Mouse (Mus musculus): ENCODE data around the gene Zfp36. TPM values are rescaled to one million over a fixed set of nuclear protein-coding genes. Genes with fewer than 3 reads are reported as not detected.

Gene Zfp36
- polyA plus RNA-seq (2015; fragmentation: Nextera tagmentation; extraction: Ambion mirVana) = 27.2 and 28.1 TPM in 2 replicates

- Histone ChIP-seq H3K27me3 (replicated peaks) (no peaks in the 10 kb centered on the region), H3K9me3 (no peaks in the 10 kb centered on the region), H3K4me3 (replicated peaks) (peak within 1 kb of the TSS; percentile 75), H3K4me1 (replicated peaks) (peaks cover 58% of the 10 kb centered on the region), H3K36me3 (0 out of 2 replicates have a peak, but pooled peaks cover 3% of the 10 kb centered on the region), H3K4me2 (replicated peaks) (peak within 1 kb of the TSS; percentile 87), H3K27ac (peak within 1 kb of the TSS; percentile 98), H3K9ac (peak within 1 kb of the TSS; percentile 89)
- 38% methylated on average over 17 of the region's 17 CpGs for WGBS
- no peak for ATAC-seq
Measured at GRCm38 (mm10) chr7:28380237-28381016, at the start of gene Zfp36. Gene Zfp36, minus strand, starts transcription at chr7:28380253.

- Histone ChIP-seq H3K9me3 (no peaks in the 10 kb centered on the region), H3K4me1 (replicated peaks) (0 out of 2 replicates have a peak, but pooled peaks cover 4% of the 10 kb centered on the region), H3K9ac (no peak overlapping the region), H3K36me3 (peaks cover 11% of the 10 kb centered on the region), H3K4me2 (replicated peaks) (no peak overlapping the region), H3K27me3 (replicated peaks) (no peaks in the 10 kb centered on the region), H3K4me3 (replicated peaks) (no peak overlapping the region), H3K27ac (no peak overlapping the region)
- ATAC-seq = no peak
Measured at GRCm38 (mm10) chr7:28427738-28428137, 47.7 kb upstream of the Zfp36 start.

GRCm38 (mm10) chr7:28423018-28423417, 43.0 kb upstream of the Zfp36 start:
- Histone ChIP-seq H3K4me3 (replicated peaks) (no peak overlapping the region), H3K9ac (no peak overlapping the region), H3K4me1 (replicated peaks) (no peaks in the 10 kb centered on the region), H3K27me3 (replicated peaks) (no peaks in the 10 kb centered on the region), H3K27ac (no peak overlapping the region), H3K36me3 (peaks cover 24% of the 10 kb centered on the region), H3K9me3 (no peaks in the 10 kb centered on the region), H3K4me2 (replicated peaks) (no peak overlapping the region)
- WGBS = 90% methylated on average over 1 of the region's 1 CpGs
- ATAC-seq = no peak

DNA sequence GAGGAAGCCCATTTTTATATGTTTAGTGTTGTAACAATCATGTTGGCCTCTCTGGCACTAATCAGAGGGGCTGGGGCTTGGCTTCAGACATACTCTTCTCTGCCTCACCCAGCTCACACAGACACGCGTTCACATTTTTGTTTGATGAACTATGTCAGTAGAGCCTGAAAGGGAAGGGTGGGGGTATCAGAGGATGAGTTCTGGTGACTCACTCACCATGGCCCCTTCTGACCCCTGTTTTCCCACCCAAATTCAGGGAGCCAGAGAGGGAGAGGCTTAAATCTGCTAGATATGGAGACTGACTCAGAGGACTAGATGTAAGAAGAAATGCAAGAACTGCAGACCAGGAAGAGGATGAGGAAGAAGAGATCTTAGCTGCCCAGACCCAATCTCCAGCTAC, 39.4 kb upstream of the Zfp36 start:
- no peak overlapping the region for H3K27ac ChIP-seq
- peaks cover 30% of the 10 kb centered on the region for H3K36me3 ChIP-seq
- H3K4me1 ChIP-seq (replicated peaks) = no peaks in the 10 kb centered on the region
- ATAC-seq = no peak
- H3K9ac ChIP-seq = no peak overlapping the region
- no peaks in the 10 kb centered on the region for H3K27me3 ChIP-seq (replicated peaks)
- no peaks in the 10 kb centered on the region for H3K9me3 ChIP-seq
- H3K4me3 ChIP-seq (replicated peaks) = no peak overlapping the region
- no peak overlapping the region for H3K4me2 ChIP-seq (replicated peaks)
- WGBS = 87% methylated on average over 2 of the region's 2 CpGs

GRCm38 (mm10) chr7:28418096-28418670, 38.1 kb upstream of the Zfp36 start:
- no peak overlapping the region for H3K4me3 ChIP-seq (replicated peaks)
- H3K36me3 ChIP-seq = peaks cover 37% of the 10 kb centered on the region
- no peak overlapping the region for H3K9ac ChIP-seq
- H3K4me2 ChIP-seq (replicated peaks) = no peak overlapping the region
- no peaks in the 10 kb centered on the region for H3K4me1 ChIP-seq (replicated peaks)
- H3K9me3 ChIP-seq = no peaks in the 10 kb centered on the region
- ATAC-seq = peak; percentile 66
- 55% methylated on average over 8 of the region's 8 CpGs for WGBS
- H3K27me3 ChIP-seq (replicated peaks) = no peaks in the 10 kb centered on the region
- H3K27ac ChIP-seq = no peak overlapping the region; the same call in 1 of the 2 replicates

DNA sequence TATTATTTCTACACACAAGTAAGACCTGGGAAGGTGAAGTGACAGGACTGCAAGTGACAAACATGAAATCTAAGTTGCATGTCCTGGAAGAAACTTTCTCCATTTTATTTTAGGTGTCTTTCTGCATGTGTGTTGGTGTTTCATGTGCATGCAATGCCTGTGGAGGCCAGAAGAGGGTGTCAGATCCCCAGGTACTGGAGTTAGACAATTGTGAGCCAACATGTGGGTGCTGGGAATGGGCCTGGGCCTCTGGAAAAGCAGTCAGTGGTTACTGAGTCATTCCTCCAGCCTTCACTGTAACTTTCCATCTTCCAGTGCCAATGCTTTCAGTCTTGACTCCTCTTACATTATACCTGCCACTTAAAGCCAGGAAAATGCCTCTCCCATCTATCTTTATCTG, 37.3 kb upstream of the Zfp36 start:
- H3K27me3 ChIP-seq (replicated peaks) = no peaks in the 10 kb centered on the region
- no peaks in the 10 kb centered on the region for H3K4me1 ChIP-seq (replicated peaks)
- H3K9ac ChIP-seq = no peak overlapping the region
- H3K4me3 ChIP-seq (replicated peaks) = no peak overlapping the region
- no peak for ATAC-seq
- peaks cover 31% of the 10 kb centered on the region for H3K36me3 ChIP-seq
- no peak overlapping the region for H3K4me2 ChIP-seq (replicated peaks)
- no peaks in the 10 kb centered on the region for H3K9me3 ChIP-seq
- H3K27ac ChIP-seq = no peak overlapping the region

DNA sequence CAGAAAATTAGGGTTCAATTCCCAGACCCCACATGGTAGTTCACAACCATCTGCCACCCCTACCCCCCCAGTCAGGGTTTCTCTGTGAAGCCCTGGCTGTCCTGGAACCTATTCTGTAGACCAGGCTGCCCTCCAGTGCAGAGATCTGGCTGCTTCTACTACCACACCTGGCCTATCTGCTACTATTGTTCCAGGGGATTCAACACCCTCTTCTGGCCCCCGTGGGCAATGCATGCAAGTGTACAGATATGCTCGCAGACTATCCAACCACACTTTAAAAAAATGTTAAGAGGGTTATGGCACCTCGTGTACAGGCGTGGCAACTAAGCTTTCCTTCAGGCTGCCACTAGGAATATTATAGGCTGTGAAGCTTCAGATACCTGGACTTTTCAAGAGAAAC, 32.8 kb upstream of the Zfp36 start:
- Histone ChIP-seq H3K4me1 (replicated peaks) (0 out of 2 replicates have a peak, but pooled peaks cover 8% of the 10 kb centered on the region), H3K36me3 (peaks cover 31% of the 10 kb centered on the region), H3K4me3 (replicated peaks) (no peak overlapping the region), H3K9ac (no peak overlapping the region), H3K4me2 (replicated peaks) (no peak overlapping the region), H3K9me3 (no peaks in the 10 kb centered on the region), H3K27ac (no peak overlapping the region), H3K27me3 (replicated peaks) (no peaks in the 10 kb centered on the region)
- no peak for ATAC-seq
- 77% methylated on average over 4 of the region's 4 CpGs for WGBS

DNA sequence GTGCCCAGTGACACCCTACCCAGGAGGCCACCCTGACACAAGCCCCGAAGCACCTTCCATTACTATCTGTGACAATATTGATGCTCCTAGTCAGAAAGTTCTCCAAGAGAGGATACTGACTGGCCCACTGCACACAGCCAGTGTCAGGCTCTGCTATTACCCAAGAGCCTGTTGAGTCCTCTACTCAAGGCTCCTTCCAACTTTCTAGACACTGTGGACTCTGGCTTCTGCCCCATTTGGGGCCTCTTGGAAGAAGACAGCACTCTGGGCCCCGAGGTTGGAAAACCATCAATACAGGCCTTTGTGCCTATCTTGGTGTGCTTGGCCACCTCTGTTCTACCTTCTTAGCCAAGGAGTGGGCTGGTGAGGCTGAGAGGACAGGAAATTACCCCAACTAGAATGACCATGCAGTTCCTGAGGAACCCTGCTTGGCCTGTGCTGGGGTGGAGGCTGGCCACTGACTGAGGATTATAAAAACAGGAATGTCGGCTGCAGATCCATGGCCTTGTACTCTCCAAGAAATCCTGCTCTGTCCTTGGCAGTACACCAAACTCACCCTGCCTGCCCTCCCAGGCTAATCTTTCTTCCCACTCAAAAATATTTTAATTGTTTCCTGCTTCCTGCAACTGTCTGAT, 30.9 kb upstream of the Zfp36 start:
- Histone ChIP-seq H3K4me1 (replicated peaks) (0 out of 2 replicates have a peak, but pooled peaks cover 8% of the 10 kb centered on the region), H3K9me3 (no peaks in the 10 kb centered on the region), H3K36me3 (peaks cover 46% of the 10 kb centered on the region), H3K9ac (no peak overlapping the region), H3K27ac (no peak overlapping the region; the same call in 1 of the 2 replicates), H3K4me2 (replicated peaks) (no peak overlapping the region), H3K4me3 (replicated peaks) (no peak overlapping the region), H3K27me3 (replicated peaks) (no peaks in the 10 kb centered on the region)
- peak; percentile 67; the same call in 1 of the 2 replicates for ATAC-seq
- WGBS = 68% methylated on average over 3 of the region's 3 CpGs

- Histone ChIP-seq H3K4me2 (replicated peaks) (no peak overlapping the region), H3K27me3 (replicated peaks) (no peaks in the 10 kb centered on the region), H3K4me1 (replicated peaks) (no peaks in the 10 kb centered on the region), H3K36me3 (peaks cover 59% of the 10 kb centered on the region), H3K4me3 (replicated peaks) (no peak overlapping the region), H3K9me3 (no peaks in the 10 kb centered on the region), H3K9ac (no peak overlapping the region), H3K27ac (no peak overlapping the region)
- ATAC-seq = no peak
- 81% methylated on average over 3 of the region's 3 CpGs for WGBS
Measured at GRCm38 (mm10) chr7:28401942-28402341, 21.9 kb upstream of the Zfp36 start.

DNA sequence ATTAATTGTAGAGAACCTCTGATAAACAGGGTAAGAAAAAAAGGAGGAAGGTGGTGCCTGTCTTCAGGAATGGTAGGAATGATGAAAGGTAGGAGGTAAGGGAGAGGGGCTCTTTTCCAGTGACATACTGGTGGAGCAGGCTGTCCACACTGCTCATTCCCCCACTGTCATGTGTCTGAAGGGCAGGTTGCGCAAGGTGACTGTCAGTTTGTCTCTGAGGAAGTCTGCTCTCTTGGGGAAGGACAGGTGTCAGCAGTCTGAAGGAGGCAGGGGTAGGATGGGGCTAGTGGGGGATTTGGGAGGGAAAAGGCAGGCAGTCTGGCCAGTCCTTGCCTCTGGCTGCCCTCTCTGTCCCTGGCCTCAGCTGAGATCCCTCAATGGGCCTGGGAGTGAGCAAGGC, 21.0 kb upstream of the Zfp36 start:
- no peaks in the 10 kb centered on the region for H3K9me3 ChIP-seq
- no peaks in the 10 kb centered on the region for H3K4me1 ChIP-seq (replicated peaks)
- no peak overlapping the region for H3K9ac ChIP-seq
- 89% methylated on average over 1 of the region's 1 CpGs for WGBS
- H3K27ac ChIP-seq = no peak overlapping the region
- peaks cover 59% of the 10 kb centered on the region for H3K36me3 ChIP-seq
- ATAC-seq = 0 out of 2 replicates have a peak, but pooled peaks have one; percentile 14
- no peak overlapping the region for H3K4me2 ChIP-seq (replicated peaks)
- H3K27me3 ChIP-seq (replicated peaks) = no peaks in the 10 kb centered on the region
- no peak overlapping the region for H3K4me3 ChIP-seq (replicated peaks)

- H3K27ac ChIP-seq = no peak overlapping the region
- no peak overlapping the region for H3K4me3 ChIP-seq (replicated peaks)
- peaks cover 55% of the 10 kb centered on the region for H3K36me3 ChIP-seq
- no peak overlapping the region for H3K9ac ChIP-seq
- WGBS = 88% methylated on average over 10 of the region's 10 CpGs
- H3K4me2 ChIP-seq (replicated peaks) = no peak overlapping the region
- no peaks in the 10 kb centered on the region for H3K9me3 ChIP-seq
- H3K27me3 ChIP-seq (replicated peaks) = no peaks in the 10 kb centered on the region
- no peak for ATAC-seq
- no peaks in the 10 kb centered on the region for H3K4me1 ChIP-seq (replicated peaks)
Measured at GRCm38 (mm10) chr7:28398696-28399340, 18.8 kb upstream of the Zfp36 start.

DNA sequence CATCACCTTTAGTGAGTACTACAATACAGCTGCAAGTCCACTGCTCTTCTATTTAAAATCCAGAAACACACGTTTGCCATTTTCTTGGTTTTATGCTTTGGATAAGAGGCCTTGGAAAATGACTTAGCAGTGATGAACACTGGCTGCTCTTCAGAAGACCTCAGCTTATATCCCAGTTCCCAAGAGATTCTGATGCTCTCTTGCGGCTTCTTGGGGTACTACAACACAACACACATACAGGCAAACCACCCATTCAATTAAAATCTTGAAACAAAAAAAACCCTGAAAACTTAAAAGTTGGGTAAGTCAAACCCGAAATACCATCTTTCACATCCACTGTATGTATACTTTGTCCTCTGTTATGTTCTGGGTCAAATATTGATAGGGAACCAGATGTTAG, 17.9 kb upstream of the Zfp36 start:
- no peak overlapping the region for H3K27ac ChIP-seq
- no peaks in the 10 kb centered on the region for H3K9me3 ChIP-seq
- no peak overlapping the region for H3K4me2 ChIP-seq (replicated peaks)
- H3K4me1 ChIP-seq (replicated peaks) = peaks cover 5% of the 10 kb centered on the region
- no peaks in the 10 kb centered on the region for H3K27me3 ChIP-seq (replicated peaks)
- ATAC-seq = no peak
- peaks cover 47% of the 10 kb centered on the region for H3K36me3 ChIP-seq
- WGBS = 64% methylated on average over 3 of the region's 3 CpGs
- no peak overlapping the region for H3K4me3 ChIP-seq (replicated peaks)
- H3K9ac ChIP-seq = no peak overlapping the region

All from intestine, embryonic 15.5 days (tissue).